ENCODE assay signal across 7 mouse cellular contexts in genomic region chr17:34603375-34604060, GRCm38 (mm10). TPM values are rescaled to one million over a fixed set of nuclear protein-coding genes. Genes with fewer than 3 reads are reported as not detected.
DNase-seq lines count a peak whose midpoint lies in the region; ATAC-seq lines count a peak whose summit lies in the region.

TSS of gene Rnf5 (minus strand) at chr17:34603690.

- H3K4me3 ChIP-seq in embryonic facial prominence, embryonic 12.5 days, result peak within 1 kb of the TSS; percentile 97
- H3K4me3 ChIP-seq in limb, embryonic 11.5 days (ENCODE audit: low read depth, low read length), result peak within 1 kb of the TSS; percentile 96
- peak within 1 kb of the TSS; percentile 93 for H3K4me3 ChIP-seq in midbrain, embryonic 14.5 days (replicated peaks; ENCODE audit: low read depth, low read length)

- peak; percentile 95 for ATAC-seq in embryonic facial prominence, embryonic 12.5 days (ENCODE audit: insufficient number of reproducible peaks, insufficient read depth, low FRiP score, low TSS enrichment)
- peak; percentile 97 for ATAC-seq in limb, embryonic 11.5 days (ENCODE audit: insufficient number of reproducible peaks, low FRiP score, low TSS enrichment, low read depth)
- peak; percentile 92 for ATAC-seq in midbrain, embryonic 14.5 days (ENCODE audit: low FRiP score, low TSS enrichment)

- DNase-seq in adrenal gland, postnatal 25 days, result peak; percentile 93
- DNase-seq in heart, adult 11 months, result peak; percentile 100
- peak; percentile 97 for DNase-seq in kidney, adult 18-20 months
- DNase-seq in limb, embryonic 11.5 days (ENCODE audit: low spot score), result peak; percentile 99
- DNase-seq in midbrain, embryonic 14.5 days, result peak; percentile 99
- peak; percentile 87 to 93 for DNase-seq in spleen, adult 18-20 months

- peak within 1 kb of the TSS; percentile 91 for H3K27ac ChIP-seq in embryonic facial prominence, embryonic 12.5 days
- H3K27ac ChIP-seq in limb, embryonic 11.5 days (replicated peaks; ENCODE audit: low read depth, low read length), result peak within 1 kb of the TSS; percentile 49
- H3K27ac ChIP-seq in midbrain, embryonic 14.5 days (replicated peaks; ENCODE audit: low read depth, low read length), result peak within 1 kb of the TSS; percentile 85

- H3K27me3 ChIP-seq in embryonic facial prominence, embryonic 12.5 days, result no peaks in the 10 kb centered on the region
- no peaks in the 10 kb centered on the region for H3K27me3 ChIP-seq in limb, embryonic 11.5 days (ENCODE audit: control insufficient read depth, insufficient read depth, low read length)
- no peaks in the 10 kb centered on the region for H3K27me3 ChIP-seq in midbrain, embryonic 14.5 days (ENCODE audit: control insufficient read depth, insufficient read depth, low read length)

- H3K4me2 ChIP-seq in embryonic facial prominence, embryonic 12.5 days (replicated peaks), result peak within 1 kb of the TSS; percentile 91
- peak within 1 kb of the TSS; percentile 93 for H3K4me2 ChIP-seq in limb, embryonic 11.5 days (ENCODE audit: low read depth, severe bottlenecking)
- peak within 1 kb of the TSS; percentile 97 for H3K4me2 ChIP-seq in midbrain, embryonic 14.5 days (ENCODE audit: low read length)

- H3K36me3 ChIP-seq in embryonic facial prominence, embryonic 12.5 days, result peaks cover 23% of the 10 kb centered on the region
- H3K36me3 ChIP-seq in limb, embryonic 11.5 days (ENCODE audit: control insufficient read depth, insufficient read depth, low read length), result peaks cover 7% of the 10 kb centered on the region; the same call in 1 of the 2 replicates
- H3K36me3 ChIP-seq in midbrain, embryonic 14.5 days (ENCODE audit: control insufficient read depth, insufficient read depth, low read length), result peaks cover 17% of the 10 kb centered on the region

- H3K9ac ChIP-seq in embryonic facial prominence, embryonic 12.5 days, result peak within 1 kb of the TSS; percentile 97
- peak within 1 kb of the TSS; percentile 66 for H3K9ac ChIP-seq in limb, embryonic 11.5 days (ENCODE audit: low read length)
- H3K9ac ChIP-seq in midbrain, embryonic 14.5 days (replicated peaks; ENCODE audit: low read length), result peak within 1 kb of the TSS; percentile 73

- H3K4me1 ChIP-seq in embryonic facial prominence, embryonic 12.5 days, result peaks cover 40% of the 10 kb centered on the region
- H3K4me1 ChIP-seq in limb, embryonic 11.5 days (ENCODE audit: control insufficient read depth, insufficient read depth, low read length), result peaks cover 16% of the 10 kb centered on the region
- H3K4me1 ChIP-seq in midbrain, embryonic 14.5 days (ENCODE audit: control insufficient read depth, insufficient read depth, low read length), result peaks cover 28% of the 10 kb centered on the region

- WGBS in embryonic facial prominence, embryonic 12.5 days, result 2% methylated on average over 30 of the region's 30 CpGs
- under 1% methylated on average over 30 of the region's 30 CpGs for WGBS in limb, embryonic 11.5 days
- under 1% methylated on average over 30 of the region's 30 CpGs for WGBS in midbrain, embryonic 14.5 days

- H3K9me3 ChIP-seq in embryonic facial prominence, embryonic 12.5 days, result no peaks in the 10 kb centered on the region
- H3K9me3 ChIP-seq in limb, embryonic 11.5 days (ENCODE audit: control insufficient read depth, low read length), result no peaks in the 10 kb centered on the region
- H3K9me3 ChIP-seq in midbrain, embryonic 14.5 days (ENCODE audit: control insufficient read depth, low read length), result no peaks in the 10 kb centered on the region

RNA-seq across cellular contexts. Expression of gene Rnf5, which starts in this region (rescaled TPM):
- total RNA-seq in adrenal gland, postnatal 25 days (2021), result 79.3 and 91.3 TPM in 2 replicates
- 139 TPM in 2 replicates for polyA plus RNA-seq in embryonic facial prominence, embryonic 12.5 days (2016; fragmentation: Nextera tagmentation; extraction: Ambion mirVana)
- 111 TPM in 2 replicates for polyA plus RNA-seq in limb, embryonic 11.5 days (2014; fragmentation: Nextera tagmentation; extraction: Ambion mirVana)
- 223 and 269 TPM in 2 replicates for polyA plus RNA-seq in midbrain, embryonic 14.5 days (2014; fragmentation: Nextera tagmentation; extraction: Ambion mirVana)

Comparison
In these comparisons a context has a peak if more than half of its experiments do, and no peak if none do; other contexts are left out.
1. Peak in every context shown above with its lines: DNase-seq, ATAC-seq, H3K4me3 ChIP-seq and H3K27ac ChIP-seq.